Mouse (Mus musculus): ENCODE results near the gene Scrt2.
"Not testable (repeated sequence)": the region's sequence is repeated elsewhere in the genome, so short reads cannot be mapped to it uniquely, and the experiment has no call there.

Gene Scrt2

DNA sequence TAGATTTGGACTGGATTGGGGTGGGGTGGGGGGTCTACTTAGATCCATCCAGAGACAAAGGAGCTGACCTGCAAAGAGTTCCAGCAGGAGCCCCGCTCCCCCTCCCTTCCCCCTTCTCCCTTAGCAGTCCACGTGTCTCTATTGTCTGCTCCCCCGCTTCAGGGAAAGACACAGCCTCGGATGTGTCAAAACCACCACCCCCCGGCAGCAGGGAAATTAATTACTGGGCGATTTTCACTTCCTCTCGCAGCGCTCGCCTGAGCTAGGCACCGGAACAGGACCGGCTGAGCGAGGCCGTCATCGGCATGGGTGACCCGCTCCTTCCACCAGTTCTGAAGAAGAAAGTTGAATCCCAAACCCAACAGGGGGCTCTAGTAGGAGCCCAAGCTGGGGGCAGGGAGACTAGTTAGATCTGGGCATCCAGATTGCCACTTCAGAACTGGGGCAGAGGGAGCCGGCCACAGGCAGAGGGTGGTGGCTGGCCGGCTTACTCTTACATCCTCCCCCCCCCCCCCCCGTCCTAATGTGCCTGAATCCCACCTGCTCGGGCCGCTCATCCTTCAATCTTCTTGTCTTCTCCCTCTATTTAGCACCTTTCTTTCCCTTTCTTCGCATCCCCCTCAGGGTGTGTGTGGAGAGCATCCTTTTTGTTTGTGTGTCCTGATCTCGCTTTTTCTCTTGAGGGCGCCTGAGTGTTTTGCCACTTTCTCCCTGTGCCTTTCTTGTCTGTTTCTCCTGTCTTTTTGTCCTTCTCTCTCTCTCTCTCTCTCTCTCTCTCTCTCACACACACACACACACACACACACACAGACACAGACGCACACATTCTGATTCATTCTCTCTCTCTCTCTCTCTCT, at the start of gene Scrt2:
Gene Scrt2 (plus strand): TSS at position 845 of the 857 bp plus-strand sequence.
- DNase-seq = peak; percentile 12

DNA sequence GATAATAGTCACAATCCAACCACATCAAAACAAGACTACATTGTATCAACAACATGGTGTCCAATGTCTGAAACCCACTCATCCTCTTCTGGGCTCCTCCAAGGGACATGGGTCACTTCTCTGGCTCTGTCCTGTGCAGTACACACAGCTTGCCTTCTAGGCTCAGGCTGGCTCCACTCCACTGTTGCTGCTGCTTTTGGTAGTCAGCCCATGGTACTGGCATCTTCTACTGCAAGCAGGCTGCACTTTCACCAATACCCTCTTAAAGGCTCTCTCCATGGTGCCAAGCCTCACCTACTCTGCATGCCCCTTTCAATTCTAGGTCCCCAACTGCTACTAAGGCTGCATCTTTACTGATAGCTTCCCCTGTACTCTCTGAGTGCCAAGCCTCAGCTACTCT, 41.2 kb upstream of the Scrt2 start:
- DNase-seq = no peak

DNA sequence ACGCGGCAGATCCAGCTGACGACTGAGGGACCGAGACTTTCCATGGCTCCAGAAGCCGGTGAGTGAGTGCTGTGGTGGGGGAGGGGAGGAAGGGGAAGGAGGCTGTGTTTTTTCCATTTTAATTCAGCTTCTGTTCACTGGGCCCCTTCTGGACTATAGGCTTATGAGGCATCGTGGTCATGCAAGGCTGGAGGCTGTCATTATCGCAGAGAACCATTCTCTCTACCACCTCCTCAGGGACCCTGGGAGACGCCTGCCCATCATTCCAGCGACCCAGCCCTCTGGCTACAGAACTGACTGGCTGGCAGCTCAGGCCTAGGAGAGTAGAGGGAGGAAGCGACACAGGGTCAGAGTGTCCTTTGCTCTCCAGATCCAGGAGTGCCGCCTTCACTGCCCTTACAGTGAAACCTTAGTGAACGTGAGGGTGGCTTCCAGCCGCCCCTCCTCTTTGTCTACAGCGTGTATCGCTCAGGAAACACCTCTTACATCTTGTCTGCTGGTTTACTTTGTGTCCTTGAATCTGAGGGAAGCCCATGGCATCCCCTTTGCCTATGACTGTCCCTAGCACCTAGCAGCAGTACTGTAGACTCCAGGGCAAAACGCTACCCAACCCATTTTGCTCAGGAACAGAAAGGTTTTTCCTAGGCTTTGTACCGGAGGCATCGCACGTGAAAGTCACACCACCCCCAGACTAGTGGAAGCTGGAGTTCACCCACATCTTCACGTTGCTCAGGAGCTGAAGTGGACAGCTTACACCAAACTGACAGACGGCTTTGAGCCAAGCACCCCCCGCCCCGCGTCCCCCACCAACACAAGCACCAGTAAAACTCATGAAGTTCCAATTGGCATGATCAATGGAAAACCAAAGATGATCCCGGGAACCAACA, 34.0 kb upstream of the Scrt2 start:
- DNase-seq = no peak

DNA sequence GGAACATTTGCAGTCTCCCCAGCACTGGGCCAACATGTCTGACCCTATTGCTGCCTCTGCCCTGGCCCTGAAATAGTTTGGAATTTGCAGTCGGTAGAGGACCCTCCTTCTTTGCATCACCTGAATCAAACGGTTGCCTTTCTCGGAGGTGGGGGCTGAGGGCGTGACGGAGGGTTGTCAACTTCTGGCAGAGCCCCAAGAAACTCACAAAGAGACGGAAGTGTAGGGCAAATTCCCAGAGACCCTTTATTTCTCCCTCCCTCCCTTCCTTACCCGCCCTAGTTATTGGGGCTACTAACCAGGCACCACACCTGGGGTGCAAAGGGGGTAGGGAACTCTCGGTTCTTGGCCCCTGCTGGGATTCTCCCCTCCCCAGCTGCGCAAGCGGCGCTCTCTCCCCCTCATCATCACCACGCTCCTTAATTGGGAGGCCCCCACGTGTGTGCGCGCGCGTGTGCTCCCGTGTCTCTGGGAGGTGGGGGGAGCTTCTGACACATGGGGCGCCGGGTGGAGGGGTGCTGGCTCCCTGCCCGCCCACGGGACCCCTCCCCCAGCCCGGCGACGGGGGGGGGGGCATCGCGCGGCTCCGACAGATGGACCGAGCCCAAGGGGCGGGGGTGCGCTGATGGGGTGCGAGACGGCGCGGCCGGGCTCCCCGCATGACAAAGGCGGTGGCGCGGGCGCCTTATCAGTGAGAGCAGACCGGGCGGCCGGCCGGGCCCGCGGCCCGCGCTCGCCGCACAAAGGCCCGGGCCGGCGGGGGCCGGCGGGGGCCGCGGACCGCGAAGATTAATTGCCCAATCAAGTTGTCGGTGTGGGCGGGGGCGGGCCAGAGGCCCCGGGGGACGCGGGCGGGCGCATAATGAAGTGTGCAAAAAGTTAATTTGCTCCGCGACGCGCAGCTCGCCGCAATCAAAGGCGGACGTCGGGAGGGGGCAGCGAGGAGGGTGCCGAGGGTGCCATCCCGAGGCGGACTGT, 33.0 kb upstream of the Scrt2 start:
- DNase-seq = peak; percentile 10

DNA sequence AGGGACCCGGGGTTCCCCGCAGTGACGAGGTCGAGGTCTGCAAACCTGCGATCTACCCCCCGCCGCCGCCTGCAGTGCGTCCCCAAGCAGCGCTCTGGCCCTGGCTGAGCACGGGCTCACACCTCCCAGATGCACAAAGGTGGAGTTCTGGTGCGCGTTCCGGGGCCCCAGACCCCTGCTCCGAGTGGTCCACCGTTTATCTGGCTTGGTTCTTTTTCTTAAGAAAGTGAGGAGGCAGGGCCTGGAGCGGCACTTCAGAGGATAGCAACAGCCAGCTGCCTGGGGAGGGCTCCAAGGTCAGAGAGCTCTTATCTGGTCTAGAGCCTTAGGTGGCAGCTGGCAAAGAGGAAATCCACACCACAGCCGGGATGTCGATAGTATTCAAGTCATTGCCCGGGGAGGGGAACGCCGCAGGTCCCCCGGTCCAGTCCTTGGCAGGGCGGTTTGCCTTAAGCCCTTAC, 32.3 kb upstream of the Scrt2 start:
- DNase-seq = no peak

DNA sequence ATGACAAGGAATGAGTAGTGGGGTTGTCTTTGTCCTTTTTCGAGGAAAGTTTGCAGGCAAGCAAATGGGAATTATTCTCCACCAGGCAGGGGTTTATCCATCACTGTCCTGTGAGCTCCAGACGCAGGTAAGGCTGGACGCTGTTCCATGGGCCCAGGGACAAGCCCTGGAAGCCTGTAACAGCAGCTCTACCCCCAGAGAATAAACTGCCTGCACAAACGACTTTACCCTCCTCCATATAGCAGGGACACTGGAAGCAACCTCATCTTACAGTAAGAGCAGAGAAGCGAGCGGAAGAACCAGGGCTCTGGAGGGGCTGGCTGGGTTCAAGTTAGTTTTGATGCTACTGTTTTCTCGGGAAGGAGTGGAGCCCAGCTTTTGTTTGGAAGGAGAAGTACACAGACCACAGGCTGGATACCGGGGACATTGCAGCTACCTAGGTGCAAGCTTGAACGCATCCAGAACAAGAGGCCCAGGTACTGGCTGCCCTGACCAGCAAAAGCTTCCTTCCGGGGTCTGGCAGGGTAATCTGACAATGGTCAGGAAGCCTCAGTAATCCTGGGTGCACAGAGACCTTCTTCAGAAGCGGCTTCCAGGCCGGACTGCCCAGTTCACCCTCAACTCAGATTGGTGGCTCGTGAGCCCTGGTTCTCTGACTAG, 31.6 kb upstream of the Scrt2 start:
- no peak for DNase-seq

DNA sequence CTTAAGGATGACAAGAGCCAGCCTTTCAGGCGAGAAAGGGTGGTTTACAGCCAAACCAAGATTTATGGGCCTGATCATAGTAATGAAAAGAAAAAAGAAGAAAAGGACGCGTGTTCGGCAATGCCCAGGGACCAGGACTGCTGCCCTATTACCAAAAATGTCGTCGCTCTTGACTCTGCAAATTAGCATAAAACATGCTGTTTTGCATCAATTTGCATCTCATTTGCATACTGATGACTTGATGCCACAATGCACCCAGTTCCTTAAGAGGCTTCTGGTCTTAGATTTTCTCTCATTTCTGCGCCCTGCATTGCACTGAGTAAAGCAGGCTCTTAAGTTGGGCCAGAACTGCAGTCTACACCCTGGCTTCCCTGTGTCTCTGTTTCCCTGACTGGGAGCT, 31.0 kb upstream of the Scrt2 start:
- DNase-seq = no peak

DNA sequence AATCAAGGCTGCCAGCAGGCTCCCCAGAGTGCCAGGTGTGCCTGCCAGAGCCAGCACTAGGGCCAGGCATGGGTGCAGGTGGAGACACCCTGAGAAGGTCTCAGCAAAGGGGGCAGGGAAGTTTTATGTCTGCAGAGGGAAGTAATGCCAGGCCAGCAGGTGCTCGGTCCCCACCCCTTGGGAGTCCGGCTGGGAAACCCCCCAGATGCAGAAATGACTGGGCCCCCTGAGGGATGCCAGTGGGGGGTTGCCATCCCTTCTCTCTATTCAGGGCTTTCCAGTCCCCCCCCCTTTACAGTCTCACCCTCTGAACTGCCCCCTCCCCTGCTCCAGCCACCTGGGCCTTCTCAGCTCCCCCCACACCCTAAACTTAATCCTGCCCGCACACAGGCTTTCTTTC, 29.3 kb upstream of the Scrt2 start:
- no peak for DNase-seq

DNA sequence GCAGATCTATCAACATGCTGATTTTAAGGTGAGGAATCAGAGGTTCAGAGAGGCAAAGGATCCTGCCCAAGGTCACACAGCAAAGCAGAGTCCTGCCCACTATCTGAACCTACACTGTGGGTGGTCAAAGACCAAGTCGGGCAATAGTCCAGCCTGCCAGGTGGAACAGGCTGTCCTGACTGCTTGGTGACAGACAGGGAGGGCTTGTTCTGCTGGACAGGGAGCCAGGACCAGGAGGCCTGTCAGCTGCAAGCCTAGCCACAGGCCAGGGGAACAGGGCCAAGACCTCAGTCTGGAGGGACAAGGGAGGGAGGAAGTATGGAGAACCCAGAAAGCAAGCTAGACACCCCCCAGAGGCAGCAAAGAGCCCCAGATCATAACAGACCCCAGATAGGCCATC, 25.9 kb upstream of the Scrt2 start:
- no peak for DNase-seq

DNA sequence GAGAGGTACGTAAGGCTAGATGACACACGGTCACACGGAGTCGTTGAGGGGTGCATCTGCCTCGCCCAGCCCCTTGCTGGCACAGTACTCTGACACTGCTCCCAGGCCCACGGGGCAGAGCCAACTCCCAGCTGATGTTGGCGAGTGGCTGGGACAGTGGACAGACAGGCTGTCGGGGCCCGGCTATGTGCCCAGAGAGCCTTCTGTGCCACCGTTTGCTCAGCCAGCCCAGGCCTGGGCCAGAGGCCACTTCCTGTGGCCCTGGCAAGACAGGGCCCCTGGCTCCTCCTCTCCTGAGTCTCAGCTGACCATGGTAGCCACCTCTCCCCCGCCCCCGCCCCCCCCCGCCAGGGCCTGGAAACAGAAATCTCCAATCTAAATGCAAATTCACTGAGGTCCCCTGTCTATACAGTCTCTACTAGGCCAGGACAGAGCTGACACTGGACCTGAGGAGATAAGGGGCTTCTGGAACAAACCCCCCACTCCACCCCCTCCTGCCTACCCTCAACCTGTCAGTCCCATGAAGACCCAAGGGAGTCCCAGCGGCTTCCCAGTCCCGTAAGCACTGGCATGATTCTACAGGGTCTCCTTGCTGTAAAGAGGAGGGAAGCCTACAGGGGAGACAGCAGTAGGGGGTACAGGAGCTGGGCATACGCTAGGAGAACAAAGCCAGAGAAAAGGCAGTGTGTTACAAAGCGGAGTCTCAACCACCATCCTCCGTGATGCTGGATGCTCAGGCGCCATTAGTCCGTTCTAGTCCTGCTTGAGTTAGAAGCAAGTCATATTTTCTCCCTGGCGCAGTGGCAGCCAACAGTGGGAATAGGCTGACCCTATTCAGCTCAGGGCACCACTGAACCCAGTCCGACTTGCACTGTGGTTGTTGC, 24.7 kb upstream of the Scrt2 start:
- no peak for DNase-seq

DNA sequence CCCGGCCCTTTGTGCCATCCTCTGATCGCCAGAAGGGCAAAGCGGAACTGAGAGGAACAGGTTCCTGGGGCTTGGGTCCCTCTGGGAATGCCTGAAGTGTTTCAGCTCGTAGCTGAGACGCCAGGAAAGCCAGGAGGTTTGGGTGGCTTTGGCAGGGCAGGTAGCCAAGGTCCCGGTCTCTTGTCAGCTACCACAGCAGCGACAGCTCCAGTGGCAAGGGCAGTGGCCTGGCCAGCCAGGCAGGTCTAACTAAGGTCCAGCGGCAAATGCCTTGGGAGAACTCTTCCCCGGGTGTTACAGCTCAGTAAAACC, 24.1 kb upstream of the Scrt2 start:
- no peak for DNase-seq

DNA sequence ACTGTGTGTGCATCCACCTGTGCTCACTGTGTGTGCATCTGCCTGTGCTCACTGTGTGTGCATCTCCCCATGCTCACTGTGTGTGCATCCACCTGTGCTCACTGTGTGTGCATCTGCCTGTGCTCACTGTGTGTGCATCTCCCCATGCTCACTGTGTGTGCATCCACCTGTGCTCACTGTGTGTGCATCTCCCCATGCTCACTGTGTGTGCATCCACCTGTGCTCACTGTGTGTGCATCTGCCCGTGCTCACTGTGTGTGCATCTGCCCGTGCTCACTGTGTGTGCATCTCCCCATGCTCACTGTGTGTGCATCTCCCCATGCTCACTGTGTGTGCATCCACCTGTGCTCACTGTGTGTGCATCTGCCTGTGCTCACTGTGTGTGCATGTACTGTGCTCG, 18.5 kb upstream of the Scrt2 start:
- DNase-seq = not testable (repeated sequence)

DNA sequence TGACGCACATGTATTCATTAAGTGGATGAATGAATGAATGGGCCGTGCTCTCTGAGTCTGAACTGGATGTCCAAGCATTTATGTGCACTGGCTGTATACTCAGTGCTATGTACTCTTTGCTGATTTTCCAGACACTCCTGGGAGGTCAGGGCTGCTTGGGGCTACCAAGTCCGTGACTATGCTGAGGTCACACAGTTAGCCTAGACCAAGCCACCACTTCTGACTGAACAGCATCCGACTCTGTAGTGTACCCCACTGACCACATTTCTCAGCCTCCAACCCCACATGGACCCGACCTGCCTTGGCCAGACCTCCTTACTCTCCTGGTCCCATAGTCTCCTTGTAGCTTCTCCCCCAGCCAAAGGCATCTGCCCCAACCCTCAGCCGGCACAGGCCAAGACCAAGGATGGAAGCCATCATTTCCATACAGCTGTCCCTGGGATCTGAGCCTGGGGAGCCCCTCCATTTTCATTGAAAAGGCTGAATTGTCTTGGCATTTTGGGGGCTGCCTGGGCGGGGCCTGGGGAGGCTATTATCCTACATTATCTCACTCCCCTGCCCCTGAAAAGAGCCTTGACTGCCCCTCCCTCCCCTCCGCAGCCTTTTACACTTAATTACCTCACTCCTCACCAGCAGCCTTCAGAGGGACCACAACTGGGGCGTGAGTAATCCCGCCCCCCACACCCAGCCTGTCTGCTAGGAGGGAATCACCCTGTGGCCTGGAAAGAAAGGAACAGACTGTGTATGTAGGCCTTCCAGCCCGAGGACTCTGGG, 12.5 kb upstream of the Scrt2 start:
- DNase-seq = no peak

DNA sequence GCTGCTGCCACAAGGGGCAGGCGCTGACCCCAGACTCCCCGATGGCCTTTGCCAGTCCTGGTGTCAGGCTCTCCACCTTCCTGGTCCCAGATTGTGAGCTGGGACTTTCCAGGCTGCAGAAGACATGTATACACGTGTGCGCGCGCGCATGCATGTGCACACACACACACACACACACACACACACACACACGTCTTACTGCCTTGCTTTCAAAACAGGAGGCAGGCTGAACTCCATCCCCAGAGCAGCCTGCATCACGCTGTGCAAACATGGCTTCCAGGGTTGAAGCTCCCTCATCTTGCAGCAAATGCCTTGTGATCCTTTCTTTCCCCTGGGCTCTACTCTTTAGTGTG, 11.9 kb upstream of the Scrt2 start:
- no peak for DNase-seq

DNA sequence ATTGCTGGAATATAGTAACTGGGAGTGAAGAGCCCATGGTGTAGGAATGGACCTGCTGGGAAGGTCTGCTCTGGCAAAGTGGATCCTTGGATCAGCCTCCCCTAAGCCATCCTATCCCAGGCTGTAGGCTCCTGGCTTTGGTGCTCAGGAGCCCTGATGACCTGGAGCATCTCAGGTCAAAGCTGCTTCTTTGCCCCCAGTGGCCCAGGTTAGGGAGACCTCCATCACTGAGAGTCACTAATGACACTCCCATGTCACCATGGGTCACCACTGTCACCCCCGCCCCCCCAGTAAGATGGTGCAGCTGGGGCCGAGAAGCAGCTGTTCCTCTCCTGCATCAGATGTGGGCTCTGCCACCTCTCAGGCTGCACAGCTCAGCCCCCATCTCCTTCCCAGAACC, 11.4 kb upstream of the Scrt2 start:
- DNase-seq = no peak

DNA sequence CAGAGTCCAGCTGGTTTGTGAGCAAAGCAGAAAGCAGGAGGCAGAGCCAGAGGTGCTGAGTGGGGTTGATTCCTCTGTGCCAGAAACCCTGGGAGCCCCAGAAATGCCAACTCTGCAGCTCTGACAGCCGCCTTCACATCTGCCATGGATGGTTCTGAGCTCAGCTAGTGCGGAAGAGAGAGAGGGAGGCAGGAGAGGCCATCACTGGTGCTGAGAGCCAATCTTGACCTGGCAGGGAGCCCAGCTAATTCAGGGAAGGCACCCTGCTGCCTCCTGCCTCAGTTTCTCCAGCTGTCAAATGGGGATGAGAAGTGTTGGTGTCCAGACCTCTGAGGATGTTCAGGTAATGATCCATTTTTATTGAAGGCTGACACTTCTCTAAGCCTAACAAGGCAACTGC, 6.8 kb upstream of the Scrt2 start:
- no peak for DNase-seq

DNA sequence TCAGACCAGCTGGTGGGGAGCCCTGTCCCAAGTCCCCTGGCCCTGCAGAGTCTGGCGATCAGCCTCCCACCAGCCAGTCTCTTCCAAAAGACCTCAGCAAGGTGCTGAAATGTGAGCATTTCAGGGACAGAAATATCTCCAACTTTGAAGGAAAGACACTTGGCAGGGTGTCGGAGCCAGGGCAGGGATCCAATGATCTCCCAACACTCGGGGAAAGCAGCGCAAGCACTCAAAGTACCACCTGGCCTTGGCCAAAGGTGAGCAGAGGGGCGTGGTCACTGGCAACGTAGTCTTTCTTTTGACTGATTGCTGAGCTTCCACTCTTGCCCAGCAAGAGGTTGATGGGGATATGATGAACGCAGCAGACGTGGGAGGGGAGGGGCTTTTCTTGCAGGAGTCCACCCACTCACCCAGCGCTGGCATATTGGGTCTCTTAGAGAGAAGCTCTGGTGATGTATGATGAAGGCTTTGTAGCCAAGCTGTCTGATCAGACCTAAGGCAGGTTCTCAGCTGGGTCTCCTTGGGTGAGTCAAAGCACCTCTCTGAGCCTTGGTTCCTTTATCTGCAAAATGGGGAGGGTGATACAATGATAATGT, 5.9 kb upstream of the Scrt2 start:
- DNase-seq = no peak

DNA sequence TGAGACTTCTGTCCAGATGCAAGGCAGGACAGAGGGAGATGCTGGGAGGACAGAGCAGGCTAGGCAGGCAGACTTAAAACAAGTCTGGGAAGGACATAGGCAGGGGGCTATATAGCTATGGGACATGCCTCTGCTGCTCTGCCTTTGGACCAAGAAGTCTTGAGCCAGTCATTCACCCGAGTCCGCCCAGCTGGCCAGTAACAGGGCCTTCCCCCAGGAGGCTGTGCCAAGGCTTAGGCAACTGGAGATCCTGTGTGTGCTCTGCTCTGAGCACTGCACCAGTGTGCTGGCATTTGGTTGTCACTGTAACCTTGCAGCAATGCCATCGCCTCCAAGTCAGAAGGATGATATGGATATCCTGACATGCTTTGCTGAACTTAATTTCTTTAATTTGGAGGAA, 4.0 kb upstream of the Scrt2 start:
- DNase-seq = no peak

DNA sequence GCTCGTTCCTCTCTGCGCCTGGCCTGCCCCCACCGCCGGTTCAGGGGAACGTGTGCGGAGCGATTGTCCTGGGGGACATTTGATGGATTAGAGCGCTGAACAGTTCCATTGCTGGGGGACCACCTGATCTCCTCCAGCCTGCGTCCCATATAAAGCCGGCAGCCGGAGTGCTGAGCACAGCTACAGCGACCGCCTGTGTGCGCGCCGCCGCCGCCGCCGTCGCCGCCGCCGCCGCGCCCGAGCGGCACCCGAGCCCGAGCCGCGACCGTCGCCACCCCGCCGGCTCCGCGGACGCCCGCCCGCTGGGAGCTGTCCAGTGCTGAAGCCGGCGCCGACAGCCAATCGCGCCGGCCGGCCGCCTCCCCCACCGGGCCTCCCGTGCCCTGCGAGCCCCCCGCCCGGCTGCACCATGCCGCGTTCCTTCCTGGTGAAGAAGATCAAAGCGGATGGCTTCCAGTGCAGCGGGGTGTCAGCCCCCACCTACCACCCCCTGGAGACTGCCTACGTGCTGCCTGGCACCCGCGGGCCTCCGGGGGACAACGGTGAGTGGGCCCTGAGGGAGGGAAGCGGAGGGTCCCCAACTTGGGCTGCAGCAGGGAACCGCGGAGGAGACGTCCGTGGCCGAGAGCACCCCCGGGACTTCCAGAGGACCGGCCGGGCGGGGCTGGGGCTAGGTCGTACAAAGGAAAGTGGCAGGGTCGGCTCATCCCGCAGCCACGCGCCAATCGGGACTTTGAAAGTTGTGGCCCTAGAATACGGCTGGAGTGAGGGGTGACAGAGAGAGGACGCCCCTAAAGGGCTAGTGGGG, 516 bp downstream of the Scrt2 start:
- peak; percentile 92 for DNase-seq
